Mouse (Mus musculus) midbrain, postnatal 0 days (tissue): ENCODE data around the gene Miip. TPM values are rescaled to one million over a fixed set of nuclear protein-coding genes. Genes with fewer than 3 reads are reported as not detected.
A peak's percentile ranks its signal among the peaks of the same experiment; 100 is the strongest.

Source experiments
- ATAC-seq: fragments of 200-750 bp; cut with Nextera tagmentation; 2 replicates; pipeline ENCODE4 v1.8.0; 2017; ENCODE audit warnings: moderate number of reproducible peaks, mild to moderate bottlenecking, moderate TSS enrichment, moderate library complexity; ENCODE audit not compliant: low FRiP score
- DNase-seq: peaks from one replicate; pipeline ENCODE4 v3.0.0-alpha.2; 2015; ENCODE audit warnings: low spot score
- H3K27ac ChIP-seq: fragments of 300-500 bp; sonication (generic); 2 replicates; pipeline ENCODE4 v1.5.1; 2014; ENCODE audit warnings: low read depth, mild to moderate bottlenecking, low read length, mixed read lengths
- H3K27me3 ChIP-seq: fragments of 300-500 bp; sonication (generic); 2 replicates; pipeline ENCODE4 v1.6.1; 2014; ENCODE audit warnings: low read length, control low read depth, mixed read lengths; ENCODE audit not compliant: insufficient read depth
- H3K36me3 ChIP-seq: fragments of 300-500 bp; sonication (generic); 2 replicates; pipeline ENCODE4 v1.6.1; 2014; ENCODE audit warnings: low read length, control low read depth, mixed read lengths; ENCODE audit not compliant: insufficient read depth
- H3K4me1 ChIP-seq: fragments of 300-500 bp; sonication (generic); 2 replicates; pipeline ENCODE4 v1.6.1; 2014; ENCODE audit warnings: mild to moderate bottlenecking, control low read depth, antibody characterized with exemption, low read length, mixed read lengths; ENCODE audit not compliant: insufficient read depth
- H3K4me2 ChIP-seq: fragments of 300-500 bp; sonication (generic); 2 replicates; pipeline ENCODE4 v1.6.1; 2014; ENCODE audit warnings: low read depth, mild to moderate bottlenecking, low read length, mixed read lengths; ENCODE audit not compliant: poor library complexity, severe bottlenecking
- H3K4me3 ChIP-seq: fragments of 300-500 bp; sonication (generic); 2 replicates; pipeline ENCODE4 v1.5.1; 2014; ENCODE audit warnings: low read depth, mild to moderate bottlenecking, low read length, moderate library complexity
- H3K9ac ChIP-seq: fragments of 300-500 bp; sonication (generic); replicated peaks from 2 replicates; pipeline ENCODE4 v1.6.1; 2014; ENCODE audit warnings: mild to moderate bottlenecking, low read length, moderate library complexity, mixed read lengths; ENCODE audit not compliant: poor library complexity, severe bottlenecking
- H3K9me3 ChIP-seq: fragments of 300-500 bp; sonication (generic); 2 replicates; pipeline ENCODE4 v1.6.1; 2016; ENCODE audit warnings: low read length, control low read depth
- CTCF ChIP-seq: IDR thresholded peaks from 2 replicates; pipeline ENCODE4 v1.5.1; 2016; ENCODE audit warnings: antibody characterized with exemption, mild to moderate bottlenecking
- WGBS: fragments of 180-500 bp; shearing (Covaris S2); extraction: QIAGEN DNeasy Blood & Tissue Kit; methylation state at CpG from one replicate; pipeline ENCODE4 v1.1.7; 2014; 5-methylcytosine and 5-hydroxymethylcytosine counted together
- polyA plus RNA-seq: library from polyadenylated mRNA; unstranded; fragments of >200 nt; fragmentation: Nextera tagmentation; extraction: Ambion mirVana; gene quantifications from 2 replicates; pipeline ENCODE4 v1.2.1, GENCODE M21; 2015
- total RNA-seq: library from RNA; depleted of rRNA; stranded (reverse); fragments of >200 nt; gene quantifications from 2 replicates; pipeline ENCODE4 v1.2.3, GENCODE M21; 2014; rRNA removed

Miip gene
- total RNA-seq = 24.1 and 36.5 TPM in 2 replicates
- polyA plus RNA-seq = 29.2 and 37.3 TPM in 2 replicates

GRCm38 (mm10) chr4:147868450-147869031 lies at the start of gene Miip, which contains the start of gene Fv1:
Miip (minus strand) TSS chr4:147868816.
Fv1 (plus strand) TSS chr4:147868979.
- peak; percentile 99 for DNase-seq
- WGBS = under 1% methylated on average over 30 of the region's 30 CpGs
- ATAC-seq = peak; percentile 97
- peak within 1 kb of the TSS; percentile 76 for H3K4me2 ChIP-seq
- no peaks in the 10 kb centered on the region for H3K27me3 ChIP-seq
- peak within 1 kb of the TSS; percentile 80 for H3K27ac ChIP-seq
- peak within 1 kb of the TSS; percentile 53 for H3K4me3 ChIP-seq
- peak within 1 kb of the TSS; percentile 54 for H3K9ac ChIP-seq
- no peaks in the 10 kb centered on the region for H3K9me3 ChIP-seq
- peaks cover 17% of the 10 kb centered on the region; the same call in 1 of the 2 replicates for H3K36me3 ChIP-seq
- peaks cover 8% of the 10 kb centered on the region; the same call in 1 of the 2 replicates for H3K4me1 ChIP-seq
- no peak; the same call in 1 of the 2 replicates for TF ChIP-seq CTCF

DNA sequence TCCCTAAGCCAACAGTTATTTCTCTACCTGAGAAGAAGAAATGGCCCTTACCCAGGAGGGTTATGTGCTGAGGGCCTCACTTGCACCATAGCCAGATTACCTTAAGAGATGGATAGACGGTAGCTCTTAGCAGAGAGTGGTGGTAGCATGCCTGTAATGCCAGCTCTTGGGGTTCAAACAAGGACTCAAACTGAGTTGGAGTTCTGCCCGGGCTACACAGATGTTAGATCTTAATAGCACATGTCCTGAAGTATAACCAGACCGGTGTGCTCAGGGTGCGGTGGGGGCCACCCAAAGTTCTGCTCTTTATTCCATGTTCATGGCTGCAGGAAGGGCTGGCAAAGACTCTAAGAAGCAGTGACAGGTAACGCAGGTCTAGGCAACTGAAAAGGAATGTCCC lies 40.9 kb upstream of the Miip start:
- Histone ChIP-seq H3K4me2 (no peak overlapping the region), H3K27me3 (no peaks in the 10 kb centered on the region), H3K4me3 (no peak overlapping the region), H3K4me1 (no peaks in the 10 kb centered on the region), H3K9me3 (no peaks in the 10 kb centered on the region), H3K27ac (no peak overlapping the region), H3K9ac (no peak overlapping the region), H3K36me3 (no peaks in the 10 kb centered on the region)
- 92% methylated on average over 5 of the region's 5 CpGs for WGBS
- no peak for TF ChIP-seq CTCF
- ATAC-seq (no peak), DNase-seq (no peak)

DNA sequence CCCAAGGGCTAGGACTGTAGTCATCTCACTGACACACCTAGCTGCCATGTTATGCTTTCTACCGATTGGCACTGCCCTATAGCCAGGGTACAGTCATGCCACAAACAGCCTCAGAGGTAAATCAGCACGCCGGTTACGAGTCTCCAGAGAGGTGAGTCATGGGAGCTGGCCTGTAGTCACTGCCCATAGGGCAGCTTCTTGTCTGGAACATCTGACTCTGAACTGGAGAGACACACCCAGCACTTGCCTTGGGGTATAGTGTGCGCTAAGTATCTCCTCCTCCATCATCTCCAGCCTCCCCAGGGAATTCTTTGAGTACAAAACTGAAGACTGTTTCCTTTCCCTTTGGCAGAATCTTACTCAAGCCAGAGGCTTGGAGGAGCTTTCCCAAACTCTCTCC lies 37.6 kb upstream of the Miip start:
- DNase-seq (no peak), ATAC-seq (no peak)
- no peak overlapping the region for H3K4me2 ChIP-seq
- no peaks in the 10 kb centered on the region for H3K9me3 ChIP-seq
- peaks cover 8% of the 10 kb centered on the region; the same call in 1 of the 2 replicates for H3K36me3 ChIP-seq
- TF ChIP-seq CTCF = no peak
- H3K4me1 ChIP-seq = peaks cover 7% of the 10 kb centered on the region
- H3K9ac ChIP-seq = no peak overlapping the region
- no peak overlapping the region for H3K27ac ChIP-seq
- H3K4me3 ChIP-seq = no peak overlapping the region
- no peaks in the 10 kb centered on the region for H3K27me3 ChIP-seq
- 89% methylated on average over 5 of the region's 5 CpGs for WGBS

GRCm38 (mm10) chr4:147905090-147905659 lies 36.6 kb upstream of the Miip start:
- Histone ChIP-seq H3K9me3 (no peaks in the 10 kb centered on the region), H3K27me3 (no peaks in the 10 kb centered on the region), H3K27ac (peak overlapping the region; percentile 70), H3K36me3 (peaks cover 16% of the 10 kb centered on the region), H3K9ac (peak overlapping the region; percentile 85), H3K4me3 (peak overlapping the region; percentile 75), H3K4me2 (peak overlapping the region; percentile 54), H3K4me1 (peaks cover 9% of the 10 kb centered on the region)
- TF ChIP-seq CTCF = 0 out of 2 replicates have a peak, but pooled peaks have one; percentile 24
- WGBS = 1% methylated on average over 8 of the region's 8 CpGs
- DNase-seq (peak; percentile 26), ATAC-seq (peak; percentile 62)

DNA sequence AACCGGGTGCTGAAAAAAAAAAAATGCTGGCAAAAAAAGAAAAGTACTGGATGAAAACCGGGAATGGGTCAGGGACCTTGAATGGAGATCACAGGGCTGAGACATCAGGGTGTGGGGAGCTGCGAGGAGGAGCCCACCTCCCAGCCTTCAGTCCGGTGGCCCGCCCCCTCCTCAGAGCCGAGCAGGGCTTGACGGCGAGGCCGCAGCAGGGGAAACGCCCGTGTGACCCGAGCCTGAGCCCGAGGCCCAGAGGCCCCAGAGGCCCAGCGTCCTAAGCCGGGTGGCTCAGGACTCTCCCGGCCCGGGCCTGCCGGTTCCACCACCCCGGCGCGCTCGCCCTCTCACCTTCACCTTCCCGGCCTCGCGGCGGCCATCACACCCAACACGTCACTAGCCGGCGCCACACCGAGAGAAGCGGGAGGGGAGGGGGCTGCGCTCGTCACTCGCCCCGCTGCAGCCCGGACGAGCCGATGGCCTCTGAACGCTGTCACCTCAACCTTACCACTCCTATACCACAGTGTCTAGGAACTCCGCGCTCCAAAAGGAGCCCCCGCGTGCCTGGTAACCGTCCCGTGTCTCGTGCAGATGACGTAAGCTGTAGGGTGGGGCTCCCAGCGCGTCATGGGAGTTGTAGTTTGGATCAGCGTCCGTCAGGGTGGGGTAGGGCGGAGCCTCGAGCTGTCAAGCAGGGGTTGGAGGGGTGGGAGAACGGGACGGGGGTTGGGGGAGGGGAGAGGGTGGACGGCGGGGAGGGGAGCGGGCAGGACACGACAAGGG lies 35.9 kb upstream of the Miip start, which contains the start of gene Mfn2:
Gene Mfn2 (minus strand): TSS at position 392 of the 777 bp plus-strand sequence.
- Histone ChIP-seq H3K27ac (peak within 1 kb of the TSS; percentile 70), H3K4me2 (peak within 1 kb of the TSS; percentile 55), H3K9me3 (no peaks in the 10 kb centered on the region), H3K9ac (peak within 1 kb of the TSS; percentile 85), H3K4me1 (peaks cover 9% of the 10 kb centered on the region), H3K27me3 (no peaks in the 10 kb centered on the region), H3K36me3 (peaks cover 20% of the 10 kb centered on the region), H3K4me3 (peak within 1 kb of the TSS; percentile 75)
- peak; percentile 94 for ATAC-seq
- peak; percentile 94 for DNase-seq
- no peak for TF ChIP-seq CTCF
- under 1% methylated on average over 46 of the region's 59 CpGs for WGBS
